Mouse (Mus musculus) embryo, embryonic 10.5 days (tissue): ENCODE data around the gene Prelid3b.

Source experiments
- DNase-seq: peaks from one replicate; pipeline ENCODE4 v3.0.0-alpha.2; 2015; ENCODE audit warnings: low spot score

The Prelid3b gene

DNA sequence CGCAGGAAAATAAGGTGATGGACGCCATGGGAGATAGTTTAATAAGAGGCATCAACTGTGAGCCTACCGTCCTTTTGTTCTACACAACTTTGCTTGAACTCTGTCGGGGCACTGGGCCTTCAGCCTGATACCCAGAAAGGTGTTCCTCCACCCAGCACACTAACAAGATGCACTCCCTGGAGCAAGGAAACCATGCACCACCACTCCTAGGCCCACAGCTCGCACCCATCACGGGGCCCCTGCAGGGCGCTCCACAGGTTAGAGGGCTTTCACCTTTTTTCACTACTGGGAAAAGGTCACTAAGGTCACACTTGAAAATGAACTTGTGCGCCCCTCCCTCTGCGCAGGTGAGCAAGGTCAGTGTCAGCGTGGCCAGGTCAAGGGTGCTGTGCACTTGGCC lies 9.5 kb downstream of the Prelid3b start:
- DNase-seq: no peak

DNA sequence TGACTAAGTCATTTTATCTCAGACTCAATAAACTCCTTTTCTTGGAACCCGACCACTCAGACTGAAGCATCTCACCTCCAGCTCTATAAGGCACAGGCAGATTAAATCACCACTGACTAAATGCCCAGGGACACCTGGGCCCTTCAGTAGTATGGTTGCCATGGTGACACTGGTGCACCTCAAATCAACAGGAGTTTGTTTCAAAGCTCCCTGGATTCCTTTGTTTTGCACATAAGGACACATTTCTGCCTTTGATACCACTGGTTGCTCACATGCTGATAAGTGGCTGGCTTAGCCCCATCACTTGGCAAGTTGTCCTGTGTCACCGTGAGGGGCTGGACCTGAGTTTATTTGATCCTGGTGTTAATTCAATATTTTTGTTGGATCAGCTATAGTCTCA lies 13.5 kb downstream of the Prelid3b start:
- no peak for DNase-seq

DNA sequence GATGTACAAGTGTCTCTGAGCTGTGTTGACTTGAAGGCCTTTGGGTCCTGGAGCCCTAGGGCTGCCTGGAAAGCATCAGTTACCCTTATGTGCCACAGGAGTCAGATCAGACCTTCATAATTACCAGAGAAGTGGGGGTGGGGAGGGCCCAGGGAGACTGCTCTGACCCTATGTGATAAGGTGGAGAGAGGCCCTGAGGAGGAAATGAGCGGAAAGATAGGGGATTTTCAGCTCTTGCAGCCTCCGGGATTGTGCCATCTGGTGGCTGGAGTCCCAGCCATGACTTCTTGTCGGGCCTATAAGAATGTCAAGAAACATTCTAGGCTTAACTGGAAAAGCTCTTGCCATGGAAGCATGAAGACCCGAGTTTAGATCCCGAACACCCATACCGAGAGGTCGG lies 19.2 kb downstream of the Prelid3b start:
- DNase-seq: no peak

- no peak for DNase-seq
Measured at GRCm38 (mm10) chr2:174450353-174450752, 22.5 kb downstream of the Prelid3b start, which contains the start of gene Tubb1. Tubb1 (plus strand) TSS chr2:174450695.

DNA sequence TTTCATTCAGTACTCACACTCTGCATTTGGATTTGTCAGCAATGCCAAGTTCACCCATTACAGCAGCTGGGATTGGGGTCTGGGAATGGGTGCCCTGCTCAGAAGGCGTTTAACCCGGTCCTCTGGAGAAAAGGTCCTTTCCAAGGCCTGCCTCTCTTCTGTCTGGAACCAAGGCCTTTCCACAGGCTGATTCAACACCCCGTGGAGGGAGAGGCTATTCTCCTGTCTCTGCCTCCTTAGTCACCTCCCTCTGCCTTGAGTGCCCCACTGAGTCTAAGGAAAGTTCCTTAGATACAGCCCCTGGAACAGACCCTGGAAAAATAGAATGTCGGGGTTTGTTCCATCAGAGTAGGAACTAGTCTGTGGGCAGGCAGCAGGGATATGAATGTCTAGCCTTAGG lies 24.5 kb downstream of the Prelid3b start:
- no peak for DNase-seq

- no peak for DNase-seq
Measured at GRCm38 (mm10) chr2:174446905-174447304, 26.0 kb downstream of the Prelid3b start.

- DNase-seq: peak; percentile 28
Measured at GRCm38 (mm10) chr2:174446492-174446891, 26.4 kb downstream of the Prelid3b start.

- no peak for DNase-seq
Measured at GRCm38 (mm10) chr2:174445018-174445417, 27.9 kb downstream of the Prelid3b start.

DNA sequence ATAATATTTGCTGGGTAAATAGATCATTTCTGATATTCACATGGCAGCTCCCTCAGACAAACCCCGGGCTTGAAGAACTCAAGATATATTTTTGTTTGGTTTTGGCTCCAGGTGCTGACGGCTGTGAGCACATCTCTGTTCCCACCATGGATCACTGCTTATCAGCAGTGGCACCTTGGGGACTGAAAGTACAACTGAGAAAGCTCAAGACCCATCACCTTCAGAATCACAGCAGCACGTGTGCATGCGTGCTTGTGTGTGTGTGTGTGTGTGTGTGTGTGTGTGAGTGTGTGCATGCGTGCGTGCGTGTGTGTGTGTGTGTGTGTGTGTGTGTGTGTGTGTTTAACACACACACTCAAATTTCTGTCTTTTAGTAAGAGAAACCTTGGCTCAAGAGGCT lies 28.5 kb downstream of the Prelid3b start:
- DNase-seq: no peak

- no peak for DNase-seq
Measured at GRCm38 (mm10) chr2:174443046-174443445, 29.8 kb downstream of the Prelid3b start.

DNA sequence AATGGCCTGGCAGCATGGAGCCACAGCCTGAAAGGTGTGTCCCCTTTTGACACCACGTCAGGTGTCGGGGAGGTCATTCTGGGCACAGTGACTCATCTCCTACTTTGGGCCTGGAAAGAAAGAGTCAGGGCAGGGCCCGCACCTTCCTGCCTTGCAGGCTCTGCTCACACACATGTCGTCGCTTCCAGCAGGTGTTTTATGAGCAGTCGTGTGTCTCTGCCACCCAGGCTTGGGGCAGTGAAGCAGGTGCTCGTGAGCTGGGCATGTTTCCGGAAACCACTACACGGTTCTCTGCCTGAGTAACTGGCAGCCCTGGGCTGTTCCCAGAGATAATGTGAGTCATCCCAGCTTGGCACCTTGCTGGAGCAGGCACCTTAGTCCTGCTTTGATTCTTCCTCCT lies 30.4 kb downstream of the Prelid3b start:
- DNase-seq: no peak

DNA sequence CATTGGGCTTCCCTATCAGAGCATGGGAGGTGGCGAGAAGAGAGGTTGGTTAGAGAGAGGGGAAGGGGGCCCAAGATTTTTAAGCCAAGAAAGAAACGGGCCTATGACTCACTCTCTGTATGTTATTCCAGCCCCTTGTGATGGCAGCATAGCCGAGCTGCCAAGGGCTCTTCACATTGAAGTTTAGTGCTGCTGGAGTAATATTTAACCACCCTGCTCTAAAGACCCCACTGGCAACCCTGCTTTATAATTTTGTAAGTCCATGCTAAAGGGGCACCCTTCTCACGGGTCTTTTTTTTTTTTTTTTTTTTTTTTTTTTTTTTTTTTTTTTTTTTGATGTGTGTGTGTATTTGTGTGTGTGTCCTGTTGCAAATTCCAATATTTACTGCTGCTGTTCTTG lies 31.0 kb downstream of the Prelid3b start:
- DNase-seq: no peak

- no peak for DNase-seq
Measured at GRCm38 (mm10) chr2:174439961-174440360, 32.9 kb downstream of the Prelid3b start.

DNA sequence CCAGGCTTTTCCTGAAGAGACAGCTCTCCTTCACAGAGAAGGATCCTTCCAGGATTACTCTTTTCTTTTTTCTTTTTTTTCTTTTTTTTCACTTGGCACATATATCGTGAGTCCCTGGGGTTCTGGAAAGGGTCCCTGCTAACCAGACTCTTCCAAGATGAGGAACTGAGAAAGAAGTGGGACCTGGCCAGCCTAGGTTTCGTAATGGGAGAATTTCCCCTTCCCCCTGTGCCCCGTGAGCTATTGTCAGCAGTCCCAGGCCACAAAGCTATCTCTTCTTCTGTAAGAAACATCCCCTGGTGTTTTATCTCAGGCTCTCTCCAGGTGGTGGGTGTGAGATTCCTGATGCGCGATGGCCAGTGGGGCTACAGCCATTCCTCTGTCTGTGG lies 33.4 kb downstream of the Prelid3b start:
- no peak for DNase-seq

DNA sequence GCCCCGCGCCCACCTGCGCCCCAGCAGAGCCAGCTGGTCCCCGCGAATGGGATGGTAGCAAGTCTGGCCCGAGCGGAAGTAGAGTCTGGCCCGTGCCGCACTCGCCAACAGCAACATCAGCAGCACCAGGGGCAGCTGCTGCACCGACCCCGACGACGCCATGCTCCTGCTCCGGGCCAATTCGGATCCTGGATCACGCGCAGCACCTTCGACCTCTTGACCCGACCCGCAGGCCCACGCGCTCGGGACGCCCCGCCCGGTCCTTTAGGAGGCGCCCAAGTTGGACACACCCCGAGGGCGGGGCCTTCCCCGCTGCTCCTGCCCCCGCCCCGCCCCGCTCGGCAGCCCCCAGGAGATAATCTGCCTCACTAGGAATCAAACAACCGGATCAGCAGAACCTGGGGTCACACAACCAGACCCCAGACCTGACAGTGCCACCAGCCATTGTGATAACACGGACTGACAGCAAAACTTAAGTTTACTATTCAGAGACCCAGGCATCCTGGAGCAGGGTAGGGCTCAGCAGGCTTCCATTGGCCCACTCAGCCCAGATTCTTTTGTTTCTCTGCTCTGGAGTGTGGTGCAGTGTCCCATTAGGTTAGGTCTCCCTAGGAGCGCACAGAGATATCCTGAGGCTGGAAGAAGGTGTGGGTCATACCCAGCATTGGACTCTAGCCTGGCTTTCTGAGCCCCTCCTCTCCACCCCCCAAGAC lies 34.0 kb downstream of the Prelid3b start, which contains the start of gene Ctsz:
Ctsz (minus strand) TSS at position 303 of the 713 bp plus-strand sequence.
- DNase-seq: peak; percentile 79

- DNase-seq: no peak
Measured at GRCm38 (mm10) chr2:174438181-174438580, 34.7 kb downstream of the Prelid3b start.

DNA sequence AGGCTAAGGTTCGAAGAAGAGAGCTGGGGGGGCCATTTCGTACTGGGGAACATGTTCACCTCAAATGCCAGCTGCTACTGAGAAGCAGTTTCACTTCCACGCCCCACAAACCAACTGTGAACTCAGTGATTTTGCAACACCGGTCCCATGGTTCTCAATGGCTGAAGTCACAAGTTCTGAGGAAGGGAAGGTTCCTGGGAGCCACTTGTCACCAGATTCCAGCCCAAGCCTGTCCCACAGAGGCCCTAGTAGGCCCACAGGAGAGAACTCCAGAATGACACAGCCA lies 35.2 kb downstream of the Prelid3b start:
- no peak for DNase-seq

DNA sequence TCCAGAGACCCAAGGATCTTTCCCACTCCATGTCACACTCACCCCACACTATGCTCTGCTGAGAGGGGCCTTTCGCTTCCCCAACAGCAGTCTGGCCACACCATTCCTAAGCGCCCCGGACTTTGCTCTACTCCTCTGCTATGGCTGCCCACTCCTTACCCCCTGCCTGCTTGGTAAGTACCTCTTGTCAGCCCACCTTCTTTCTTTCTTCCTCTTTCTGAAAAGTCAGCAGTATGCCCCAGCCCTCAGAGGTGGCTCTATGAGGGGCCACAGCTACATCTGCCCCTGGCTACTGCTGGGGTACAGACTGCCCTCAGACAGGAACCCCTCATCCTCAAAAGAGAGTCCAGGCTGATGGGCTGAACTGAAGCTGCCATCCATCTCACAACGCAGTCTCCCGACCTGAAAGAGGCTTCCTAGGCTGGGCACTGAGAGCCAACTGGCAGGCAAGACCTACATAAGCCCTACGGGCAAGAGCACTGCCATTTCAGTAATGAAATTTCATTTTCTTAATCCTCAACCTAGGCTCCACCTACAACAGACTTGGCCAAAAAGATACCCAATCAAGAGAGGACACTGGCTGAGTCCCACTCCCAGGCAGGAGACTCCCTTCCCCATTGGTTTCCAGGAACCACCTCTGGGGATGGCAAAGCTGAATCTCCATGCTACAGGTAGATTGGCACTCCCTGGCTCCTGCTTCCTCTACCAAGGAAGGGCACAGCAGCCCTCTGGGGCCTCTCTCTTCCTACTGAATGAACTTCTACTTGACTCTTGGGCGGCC lies 35.8 kb downstream of the Prelid3b start:
- no peak for DNase-seq

DNA sequence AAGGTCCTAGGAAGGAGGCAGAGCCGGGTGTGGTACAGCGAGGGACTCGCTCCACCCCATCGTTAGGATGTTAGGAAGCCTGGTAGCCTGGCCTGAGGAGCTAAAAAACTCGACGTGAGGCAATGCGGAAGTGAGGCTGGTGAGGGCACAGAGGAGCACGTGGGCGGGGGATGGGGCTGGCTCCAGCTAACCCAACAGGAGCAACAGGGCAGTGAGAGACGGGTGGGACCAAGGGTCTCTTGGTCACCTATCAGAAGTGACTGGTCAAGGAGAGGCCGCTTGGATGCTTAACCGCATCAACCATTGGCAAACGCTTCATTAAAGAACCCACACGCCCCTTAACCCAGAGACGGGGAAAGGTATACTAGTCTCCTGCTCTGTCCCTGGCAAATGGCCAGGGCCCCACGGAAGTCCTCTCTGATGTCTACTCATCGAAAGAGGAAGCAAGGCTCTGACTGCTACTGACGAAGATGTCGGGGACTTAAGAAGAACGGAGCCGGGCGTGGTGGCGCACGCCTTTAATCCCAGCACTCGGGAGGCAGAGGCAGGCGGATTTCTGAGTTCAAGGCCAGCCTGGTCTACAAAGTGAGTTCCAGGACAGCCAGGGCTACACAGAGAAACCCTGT lies 36.7 kb downstream of the Prelid3b start:
- DNase-seq: no peak

- DNase-seq: no peak
Measured at GRCm38 (mm10) chr2:174434943-174435342, 37.9 kb downstream of the Prelid3b start.

DNA sequence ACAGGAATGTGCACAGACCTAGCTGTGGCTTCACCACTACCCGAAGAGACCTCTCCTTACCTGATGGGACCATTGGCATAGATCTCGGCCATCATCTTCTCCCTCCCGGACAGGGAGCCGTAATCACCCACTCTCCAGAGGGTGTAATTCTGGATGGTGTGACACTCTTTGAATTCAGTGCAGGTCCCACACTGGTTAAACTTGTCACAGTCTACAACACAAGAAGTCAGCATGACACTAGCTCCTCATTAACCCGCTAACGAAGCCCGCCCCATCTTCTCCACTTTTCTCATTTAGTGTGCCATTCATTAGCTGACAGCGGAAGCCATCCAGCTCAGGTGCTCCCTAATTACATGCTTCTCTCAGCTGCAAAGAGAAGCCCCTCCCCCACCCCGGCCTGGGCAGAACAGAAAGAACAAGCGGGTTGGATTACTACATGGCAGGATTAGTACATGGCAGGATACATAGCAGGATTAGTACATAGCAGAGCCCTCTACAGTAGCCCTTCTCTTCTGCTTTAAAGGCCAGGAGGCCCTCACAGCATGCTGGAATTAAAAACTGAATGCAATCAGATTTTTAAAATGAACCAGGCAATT lies 43.8 kb downstream of the Prelid3b start:
- no peak for DNase-seq

- no peak for DNase-seq
Measured at GRCm38 (mm10) chr2:174428076-174428835, 44.6 kb downstream of the Prelid3b start.
